Mouse (Mus musculus) MEL (cell line): ENCODE measurements at regions not wholly inside any gene's neighbourhood (a gene's known extent, or its start where the extent isn't known, plus 50 kb on each side); places are given as distances from the start of the nearest gene placed in this dataset.

ENCODE experiments used
- DNase-seq: peaks from one replicate; pipeline ENCODE4 v3.0.0; 2011; ENCODE audit warnings: low read depth, low spot score
- H3K27ac ChIP-seq: 2 replicates; pipeline ENCODE4 v1.5.1; 2012; ENCODE audit warnings: low read depth, mild to moderate bottlenecking, control low read depth, low read length, moderate library complexity; ENCODE audit not compliant: control insufficient read depth
- H3K27me3 ChIP-seq, 2 experiments: fragments of 150-350 bp in 1 of 2; sonication (generic) in 1 of 2; 2 replicates each; pipeline ENCODE4 v1.6.1; 2012; ENCODE audit warnings: low read length in 2 of 2, mild to moderate bottlenecking in 2 of 2, improper control_type of control experiment in 1 of 2, moderate library complexity in 1 of 2; ENCODE audit not compliant: insufficient read depth in 2 of 2, control insufficient read depth in 1 of 2
- H3K36me3 ChIP-seq, 2 experiments: 2 replicates each; pipeline ENCODE4 v1.6.1; 2012 to 2014; ENCODE audit warnings: low read length in 2 of 2, improper control_type of control experiment in 1 of 2, inconsistent platforms in 1 of 2, mild to moderate bottlenecking in 1 of 2; ENCODE audit not compliant: insufficient read depth in 2 of 2, control insufficient read depth in 1 of 2
- H3K4me1 ChIP-seq, 2 experiments: fragments of 150-350 bp in 1 of 2; sonication (generic) in 1 of 2; 2 replicates each; pipeline ENCODE4 v1.6.1; 2012; ENCODE audit warnings: low read length in 2 of 2, improper control_type of control experiment in 1 of 2, mild to moderate bottlenecking in 1 of 2; ENCODE audit not compliant: insufficient read depth in 2 of 2, control insufficient read depth in 1 of 2
- H3K4me3 ChIP-seq, 2 experiments: fragments of 150-350 bp in 1 of 2; sonication (generic) in 1 of 2; 2 replicates each; pipeline ENCODE4 v1.5.1; 2012; ENCODE audit warnings: low read depth in 2 of 2, low read length in 2 of 2, mild to moderate bottlenecking in 2 of 2, moderate library complexity in 2 of 2, control low read depth in 1 of 2, improper control_type of control experiment in 1 of 2; ENCODE audit not compliant: control insufficient read depth in 1 of 2, insufficient read depth in 1 of 2
- H3K79me2 ChIP-seq: 2 replicates; pipeline ENCODE4 v1.6.1; 2012; ENCODE audit warnings: mild to moderate bottlenecking, low read length, moderate library complexity; ENCODE audit not compliant: control insufficient read depth, poor library complexity, insufficient read depth
- H3K9ac ChIP-seq: 2 replicates; pipeline ENCODE4 v1.6.1; 2012; ENCODE audit warnings: low read depth, mild to moderate bottlenecking, control low read depth, low read length, moderate library complexity; ENCODE audit not compliant: control insufficient read depth, poor library complexity, severe bottlenecking
- H3K9me3 ChIP-seq: fragments of 150-350 bp; sonication (generic); replicated peaks from 2 replicates; pipeline ENCODE4 v1.6.1; 2012; ENCODE audit warnings: mild to moderate bottlenecking, low read length, improper control_type of control experiment, moderate library complexity; ENCODE audit not compliant: insufficient read depth
- BHLHE40 ChIP-seq: IDR thresholded peaks from 2 replicates; pipeline ENCODE4 v1.6.1; 2012; ENCODE audit warnings: low read depth, mild to moderate bottlenecking, inconsistent platforms, low read length, improper control_type of control experiment, borderline replicate concordance
- CHD2 ChIP-seq: IDR thresholded peaks from 2 replicates; pipeline ENCODE4 v1.6.1; 2011; ENCODE audit warnings: low read length, improper control_type of control experiment
- CTCF ChIP-seq, 3 experiments: IDR thresholded peaks in 2 of 3; conservative IDR thresholded peaks in 1 of 3; 2 replicates each; pipeline ENCODE4 v1.5.1; 2011 to 2012; ENCODE audit warnings: low read length in 3 of 3, low read depth in 2 of 3, mild to moderate bottlenecking in 2 of 3, improper control_type of control experiment in 1 of 3, inconsistent platforms in 1 of 3, mixed read lengths in 1 of 3, moderate library complexity in 1 of 3; ENCODE audit not compliant: control insufficient read depth in 1 of 3, insufficient read depth in 1 of 3, poor library complexity in 1 of 3, severe bottlenecking in 1 of 3
- EP300 ChIP-seq, 2 experiments: IDR thresholded peaks; 2 replicates each; pipeline ENCODE4 v1.6.1; 2011; ENCODE audit warnings: improper control_type of control experiment in 2 of 2, low read length in 2 of 2, low read depth in 1 of 2, mild to moderate bottlenecking in 1 of 2
- GATA1 ChIP-seq: IDR thresholded peaks from 2 replicates; pipeline ENCODE4 v1.6.1; 2011; ENCODE audit warnings: low read depth, low read length, improper control_type of control experiment
- MAFK ChIP-seq: IDR thresholded peaks from 2 replicates; pipeline ENCODE4 v1.6.1; 2011; ENCODE audit warnings: low read depth, mild to moderate bottlenecking, low read length, improper control_type of control experiment, borderline replicate concordance
- MAZ ChIP-seq: IDR thresholded peaks from 2 replicates; pipeline ENCODE4 v1.6.1; 2012; ENCODE audit warnings: low read depth, mild to moderate bottlenecking, inconsistent platforms, low read length, improper control_type of control experiment
- MYC ChIP-seq: IDR thresholded peaks from 2 replicates; pipeline ENCODE4 v1.6.1; 2011; ENCODE audit warnings: low read depth, mild to moderate bottlenecking, low read length, improper control_type of control experiment, moderate library complexity
- NRF1 ChIP-seq: IDR thresholded peaks from 2 replicates; pipeline ENCODE4 v1.6.1; 2014; ENCODE audit warnings: low read depth, mild to moderate bottlenecking, inconsistent platforms, low read length, improper control_type of control experiment, moderate library complexity; ENCODE audit not compliant: poor library complexity, insufficient read depth, severe bottlenecking
- POLR2AphosphoS2 ChIP-seq: IDR thresholded peaks from 2 replicates; pipeline ENCODE4 v1.6.1; 2011; ENCODE audit warnings: low read length, improper control_type of control experiment
- POLR2AphosphoS5 ChIP-seq: IDR thresholded peaks from 2 replicates; pipeline ENCODE4 v1.6.1; 2012; ENCODE audit warnings: low read depth, borderline replicate concordance, mild to moderate bottlenecking, inconsistent platforms, low read length, moderate library complexity, mixed read lengths
- RCOR1 ChIP-seq: IDR thresholded peaks from 2 replicates; pipeline ENCODE4 v1.6.1; 2012; ENCODE audit warnings: low read depth, mild to moderate bottlenecking, inconsistent platforms, low read length, improper control_type of control experiment
- SIN3A ChIP-seq: IDR thresholded peaks from 2 replicates; pipeline ENCODE4 v1.6.1; 2012; ENCODE audit warnings: low read length, improper control_type of control experiment, inconsistent platforms
- SMC3 ChIP-seq: IDR thresholded peaks from 2 replicates; pipeline ENCODE4 v1.6.1; 2011; ENCODE audit warnings: low read depth, low read length, improper control_type of control experiment
- UBTF ChIP-seq: IDR thresholded peaks from 2 replicates; pipeline ENCODE4 v1.6.1; 2012; ENCODE audit warnings: low read depth, mild to moderate bottlenecking, inconsistent platforms, low read length, improper control_type of control experiment, moderate library complexity, borderline replicate concordance; ENCODE audit not compliant: insufficient read depth
- ZC3H11A ChIP-seq: IDR thresholded peaks from 2 replicates; pipeline ENCODE4 v1.6.1; 2012; ENCODE audit warnings: low read depth, mild to moderate bottlenecking, inconsistent platforms, low read length, improper control_type of control experiment
- ZKSCAN1 ChIP-seq: IDR thresholded peaks from 2 replicates; pipeline ENCODE4 v1.6.1; 2012; ENCODE audit warnings: low read depth, mild to moderate bottlenecking, inconsistent platforms, low read length, improper control_type of control experiment, moderate library complexity
- ZNF384 ChIP-seq: IDR thresholded peaks from 2 replicates; pipeline ENCODE4 v1.6.1; 2012; ENCODE audit warnings: low read depth, mild to moderate bottlenecking, inconsistent platforms, low read length, improper control_type of control experiment

DNA sequence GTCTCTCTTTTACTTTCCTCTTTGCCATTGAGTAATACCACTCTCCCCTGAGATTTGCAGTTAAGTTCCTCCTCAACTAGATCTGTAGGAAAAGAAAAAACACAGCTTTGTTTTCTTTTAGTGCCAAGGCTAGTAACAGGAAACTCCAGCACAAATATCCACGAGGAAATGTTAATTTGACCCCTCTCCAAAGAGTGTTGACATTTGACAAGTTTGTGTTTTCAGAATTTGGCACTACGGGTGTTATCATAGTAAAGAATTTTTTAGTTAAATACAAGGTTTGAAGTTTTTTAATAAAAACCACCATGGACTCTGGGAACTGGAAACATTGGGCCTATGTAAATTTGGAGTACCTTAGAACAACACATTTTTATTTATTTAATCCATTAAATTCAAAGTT is 126.1 kb upstream of the Mme start:
- no peaks in the 10 kb centered on the region for H3K9me3 ChIP-seq
- H3K79me2 ChIP-seq = no peaks in the 10 kb centered on the region
- no peak for TF ChIP-seq POLR2AphosphoS2
- TF ChIP-seq MAZ = no peak
- TF ChIP-seq EP300 (IDR thresholded peaks at IDR 0.05; ENCODE audit: low read depth in 1 of 2, low read length in 2 of 2) = no peak
- TF ChIP-seq GATA1 = no peak
- TF ChIP-seq POLR2AphosphoS5 = no peak
- no peak for TF ChIP-seq SIN3A
- TF ChIP-seq MYC = no peak
- TF ChIP-seq ZC3H11A = no peak
- no peak for TF ChIP-seq SMC3
- no peak for TF ChIP-seq NRF1
- TF ChIP-seq UBTF = no peak
- TF ChIP-seq CHD2 = no peak
- TF ChIP-seq ZNF384 = no peak
- TF ChIP-seq ZKSCAN1 = no peak
- TF ChIP-seq RCOR1 = no peak
- no peak for TF ChIP-seq BHLHE40
- no peak for TF ChIP-seq CTCF (IDR thresholded peaks at IDR 0.05 in 2 of 3, conservative IDR thresholded peaks at IDR 0.05 in 1 of 3; ENCODE audit: control insufficient read depth in 1 of 3, insufficient read depth in 1 of 3, low read depth in 2 of 3, low read length in 3 of 3, poor library complexity in 1 of 3, severe bottlenecking in 1 of 3)
- H3K27me3 ChIP-seq = no peaks in the 10 kb centered on the region
- H3K4me3 ChIP-seq = no peak overlapping the region
- H3K27ac ChIP-seq = no peak overlapping the region
- no peak overlapping the region for H3K9ac ChIP-seq
- no peaks in the 10 kb centered on the region for H3K4me1 ChIP-seq
- no peaks in the 10 kb centered on the region for H3K36me3 ChIP-seq
- no peak for DNase-seq

DNA sequence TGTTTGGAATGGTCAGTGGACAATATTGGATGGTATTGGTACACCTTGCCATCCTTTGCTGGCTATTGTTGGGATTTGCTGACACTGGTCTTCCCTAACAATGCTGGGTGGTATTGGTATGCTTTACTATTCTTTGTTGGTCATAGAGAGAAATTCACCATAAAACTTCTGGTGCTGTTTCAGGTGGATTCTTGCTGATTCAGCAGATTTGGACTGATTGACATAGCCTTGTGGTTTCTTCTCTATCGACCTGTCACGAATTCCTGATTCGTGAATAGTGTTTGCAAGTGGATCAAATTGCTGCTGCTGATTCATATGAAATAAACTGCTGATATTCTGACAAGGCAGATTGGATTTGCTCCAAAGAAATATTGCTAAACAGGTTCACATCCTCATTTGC is 109.5 kb upstream of the Mme start:
- Histone ChIP-seq H3K4me3 (no peak overlapping the region), H3K79me2 (no peaks in the 10 kb centered on the region), H3K4me1 (no peaks in the 10 kb centered on the region), H3K9ac (no peak overlapping the region), H3K36me3 (no peaks in the 10 kb centered on the region), H3K27ac (no peak overlapping the region), H3K27me3 (no peaks in the 10 kb centered on the region), H3K9me3 (no peaks in the 10 kb centered on the region)
- DNase-seq = no peak
- TF ChIP-seq MAFK = peak; percentile 86
- no peak for TF ChIP-seq CHD2
- TF ChIP-seq GATA1 = no peak
